Mouse (Mus musculus): Measurements from ENCODE around the gene Tent4a.

The Tent4a gene

GRCm38 (mm10) chr13:69515091-69515490 is 19.3 kb downstream of the Tent4a start:
- no peak for DNase-seq

- DNase-seq: peak; percentile 69
Measured at GRCm38 (mm10) chr13:69509391-69510244, 24.8 kb downstream of the Tent4a start.

GRCm38 (mm10) chr13:69507666-69508065 is 26.8 kb downstream of the Tent4a start:
- DNase-seq: no peak

- no peak for DNase-seq
Measured at GRCm38 (mm10) chr13:69506341-69507086, 27.9 kb downstream of the Tent4a start.

- no peak for DNase-seq
Measured at GRCm38 (mm10) chr13:69502863-69503262, 31.6 kb downstream of the Tent4a start.

GRCm38 (mm10) chr13:69502157-69502750 is 32.2 kb downstream of the Tent4a start:
- no peak for DNase-seq

- no peak for DNase-seq
Measured at GRCm38 (mm10) chr13:69498276-69498675, 36.1 kb downstream of the Tent4a start.

- peak; percentile 82 for DNase-seq
Measured at GRCm38 (mm10) chr13:69492876-69493463, 41.4 kb downstream of the Tent4a start.

GRCm38 (mm10) chr13:69489777-69490176 is 44.6 kb downstream of the Tent4a start:
- DNase-seq: no peak

- peak; percentile 7 for DNase-seq
Measured at GRCm38 (mm10) chr13:69488565-69489255, 45.7 kb downstream of the Tent4a start.

GRCm38 (mm10) chr13:69487611-69488275 is 46.7 kb downstream of the Tent4a start:
- peak; percentile 46 for DNase-seq

GRCm38 (mm10) chr13:69487108-69487507 is 47.3 kb downstream of the Tent4a start:
- DNase-seq: no peak

GRCm38 (mm10) chr13:69485833-69486232 is 48.6 kb downstream of the Tent4a start:
- DNase-seq: no peak

GRCm38 (mm10) chr13:69485326-69485725 is 49.1 kb downstream of the Tent4a start:
- DNase-seq: peak; percentile 68

- peak; percentile 33 for DNase-seq
Measured at GRCm38 (mm10) chr13:69482751-69483150, 51.7 kb downstream of the Tent4a start.

GRCm38 (mm10) chr13:69481634-69482505 is 52.5 kb downstream of the Tent4a start:
- peak; percentile 49 for DNase-seq

- DNase-seq: peak; percentile 50
Measured at GRCm38 (mm10) chr13:69481026-69481425, 53.4 kb downstream of the Tent4a start.

GRCm38 (mm10) chr13:69479906-69480305 is 54.5 kb downstream of the Tent4a start:
- DNase-seq: no peak

- no peak for DNase-seq
Measured at GRCm38 (mm10) chr13:69478703-69479102, 55.7 kb downstream of the Tent4a start.

GRCm38 (mm10) chr13:69460635-69461465 is 73.6 kb downstream of the Tent4a start:
- peak; percentile 75 for DNase-seq
